Mouse (Mus musculus) cortical plate, adult 2 months (tissue): ENCODE results near the gene Ankdd1b.

ENCODE experiments used
- CTCF ChIP-seq: fragments of 200-500 bp; IDR thresholded peaks from 2 replicates; pipeline ENCODE4 v1.5.1; 2011; ENCODE audit warnings: mild to moderate bottlenecking, control low read depth, low read length; ENCODE audit not compliant: insufficient read depth; ENCODE audit errors: extremely low read depth
- POLR2A ChIP-seq: fragments of 200-500 bp; IDR thresholded peaks from 2 replicates; pipeline ENCODE4 v1.6.1; 2011; ENCODE audit warnings: mild to moderate bottlenecking, low read length, control low read depth; ENCODE audit not compliant: insufficient read depth; ENCODE audit errors: extremely low read depth

- no peak for TF ChIP-seq POLR2A
- no peak for TF ChIP-seq CTCF
These were observed 18.4 kb downstream of the Ankdd1b start for GRCm38 (mm10) chr13:96452621-96453020.
